Mouse (Mus musculus): ENCODE measurements at regions not wholly inside any gene's neighbourhood (a gene's known extent, or its start where the extent isn't known, plus 50 kb on each side); places are given as distances from the start of the nearest gene placed in this dataset.

DNA sequence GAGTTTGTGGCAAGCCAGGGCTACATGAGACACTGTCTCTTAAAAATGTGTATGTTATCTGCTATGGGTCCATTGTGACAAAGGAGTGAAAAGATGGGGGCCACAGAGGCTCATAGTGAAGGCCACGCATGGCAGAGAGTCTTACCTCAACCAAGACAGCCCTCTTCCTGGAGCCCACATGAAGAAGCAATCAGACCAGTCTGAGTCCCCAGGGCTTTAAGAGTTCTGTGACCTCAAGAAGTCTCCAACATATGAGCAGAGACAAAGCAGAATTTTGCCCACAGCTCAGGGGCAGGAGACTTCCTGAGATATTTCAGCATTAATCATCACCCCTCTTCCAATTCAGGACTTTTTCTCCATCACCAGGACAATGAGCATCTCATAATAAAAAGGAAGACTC is 50.4 kb upstream of the Ankrd34c start:
- no peak for DNase-seq
